ENCODE assay signal across 8 mouse cellular contexts in the genomic region with DNA sequence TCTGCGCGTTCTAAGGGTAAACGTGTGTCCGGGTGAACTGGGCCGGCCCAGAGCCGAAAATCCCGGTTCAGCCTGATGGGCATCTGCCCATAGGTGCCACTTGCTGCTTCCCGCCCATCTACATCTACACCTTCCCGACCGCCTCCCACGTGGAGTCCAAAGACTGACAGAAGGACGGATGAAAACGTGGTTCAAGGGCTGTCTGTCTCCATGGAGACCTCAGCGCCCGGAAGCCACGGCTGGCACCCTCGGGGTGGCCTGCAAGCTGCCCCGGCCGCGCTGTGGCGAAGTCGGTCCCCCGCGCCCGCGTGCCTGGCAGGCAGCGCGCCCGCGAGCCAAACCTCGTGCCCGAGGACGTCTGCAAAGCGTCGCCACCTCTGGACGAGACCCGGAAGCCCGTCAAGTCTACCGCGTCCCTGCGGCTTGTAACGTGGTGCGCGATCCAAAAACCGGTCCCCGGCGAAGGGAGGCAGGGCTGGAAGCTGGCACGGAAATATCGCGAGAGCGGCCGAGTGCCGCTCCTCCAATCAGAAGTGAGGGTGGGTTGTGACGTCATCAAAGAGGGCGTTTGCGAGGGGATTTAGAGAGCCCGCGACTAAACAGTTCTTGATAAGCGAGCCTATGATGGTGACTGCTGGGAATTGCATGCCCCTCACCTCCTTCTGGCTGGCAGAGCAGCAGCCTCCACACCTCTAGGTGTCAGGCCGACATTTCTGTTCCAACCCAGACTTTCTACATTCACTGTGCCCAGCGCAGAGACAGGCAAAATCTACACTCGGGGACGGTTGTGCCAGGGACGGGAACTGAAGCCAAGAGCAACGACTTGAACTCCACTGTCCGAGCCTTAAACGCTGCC. TPM values are rescaled to one million over a fixed set of nuclear protein-coding genes. Genes with fewer than 3 reads are reported as not detected.
DNase-seq lines count a peak whose midpoint lies in the region; ATAC-seq and TF ChIP-seq lines count a peak whose summit lies in the region.

A gene (minus strand): TSS at position 453 of the 856 bp plus-strand sequence.

- peak within 1 kb of the TSS; percentile 93 for H3K9ac ChIP-seq in heart, embryonic 12.5 days
- peak within 1 kb of the TSS; percentile 63 for H3K9ac ChIP-seq in kidney, postnatal 0 days (ENCODE audit: low read depth, low read length)
- peak within 1 kb of the TSS; percentile 84 for H3K9ac ChIP-seq in liver, embryonic 11.5 days (ENCODE audit: low read depth, low read length)
- peak within 1 kb of the TSS; percentile 66 for H3K9ac ChIP-seq in stomach, embryonic 14.5 days (replicated peaks; ENCODE audit: low read depth, low read length)

- WGBS in heart, embryonic 12.5 days, result under 1% methylated on average over 67 of the region's 67 CpGs
- under 1% methylated on average over 67 of the region's 67 CpGs for WGBS in kidney, postnatal 0 days
- under 1% methylated on average over 67 of the region's 67 CpGs for WGBS in liver, embryonic 11.5 days
- WGBS in stomach, embryonic 14.5 days, result under 1% methylated on average over 67 of the region's 67 CpGs

- peak within 1 kb of the TSS; percentile 74 for H3K27ac ChIP-seq in heart, embryonic 12.5 days (ENCODE audit: poor library complexity, severe bottlenecking)
- peak within 1 kb of the TSS; percentile 61 for H3K27ac ChIP-seq in kidney, postnatal 0 days
- H3K27ac ChIP-seq in liver, embryonic 11.5 days (ENCODE audit: low read depth, low read length), result peak within 1 kb of the TSS; percentile 65
- peak within 1 kb of the TSS; percentile 70; the same call in 1 of the 2 replicates for H3K27ac ChIP-seq in stomach, embryonic 14.5 days (ENCODE audit: low read length)

- peak; percentile 98 for DNase-seq in CD4-positive helper T cell, adult 2 months (ENCODE audit: low read depth, low spot score)
- peak; percentile 95 for DNase-seq in brain, embryonic 18.5 days (ENCODE audit: low read depth, low spot score)
- DNase-seq in kidney, postnatal 0 days (ENCODE audit: low spot score), result peak; percentile 98
- peak; percentile 97 for DNase-seq in liver, embryonic 11.5 days (ENCODE audit: low spot score)
- peak; percentile 100 for DNase-seq in naive thymus-derived CD4-positive, alpha-beta T cell, adult 2 months (ENCODE audit: low read depth)

- peak within 1 kb of the TSS; percentile 90 for H3K4me3 ChIP-seq in heart, embryonic 12.5 days
- peak within 1 kb of the TSS; percentile 54 for H3K4me3 ChIP-seq in kidney, postnatal 0 days (replicated peaks; ENCODE audit: low read depth, low read length)
- H3K4me3 ChIP-seq in liver, embryonic 11.5 days (ENCODE audit: low read depth, low read length), result peak within 1 kb of the TSS; percentile 89
- peak within 1 kb of the TSS; percentile 79 for H3K4me3 ChIP-seq in stomach, embryonic 14.5 days (ENCODE audit: low read depth, low read length)

- H3K9me3 ChIP-seq in heart, embryonic 12.5 days (replicated peaks), result no peaks in the 10 kb centered on the region
- H3K9me3 ChIP-seq in kidney, postnatal 0 days (replicated peaks; ENCODE audit: low read length), result no peaks in the 10 kb centered on the region
- H3K9me3 ChIP-seq in liver, embryonic 11.5 days (ENCODE audit: control insufficient read depth, low read length), result no peaks in the 10 kb centered on the region
- H3K9me3 ChIP-seq in stomach, embryonic 14.5 days (ENCODE audit: control insufficient read depth, low read depth, low read length), result no peaks in the 10 kb centered on the region

- TF ChIP-seq CTCF in kidney, postnatal 0 days (IDR thresholded peaks at IDR 0.05; ENCODE audit: low read depth), result peak; percentile 38; the same call in 1 of the 2 replicates

- no peaks in the 10 kb centered on the region for H3K27me3 ChIP-seq in heart, embryonic 12.5 days (replicated peaks)
- H3K27me3 ChIP-seq in kidney, postnatal 0 days (ENCODE audit: insufficient read depth, low read length), result no peaks in the 10 kb centered on the region
- H3K27me3 ChIP-seq in liver, embryonic 11.5 days (replicated peaks; ENCODE audit: control insufficient read depth, insufficient read depth, low read length), result no peaks in the 10 kb centered on the region
- H3K27me3 ChIP-seq in stomach, embryonic 14.5 days (ENCODE audit: control insufficient read depth, insufficient read depth, low read length), result no peaks in the 10 kb centered on the region

- peaks cover 8% of the 10 kb centered on the region for H3K36me3 ChIP-seq in heart, embryonic 12.5 days
- H3K36me3 ChIP-seq in kidney, postnatal 0 days (ENCODE audit: insufficient read depth, low read length), result no peaks in the 10 kb centered on the region
- peaks cover 2% of the 10 kb centered on the region; the same call in 1 of the 2 replicates for H3K36me3 ChIP-seq in liver, embryonic 11.5 days (ENCODE audit: control insufficient read depth, insufficient read depth, low read length)
- no peaks in the 10 kb centered on the region for H3K36me3 ChIP-seq in stomach, embryonic 14.5 days (ENCODE audit: control insufficient read depth, insufficient read depth, low read length)

- peak; percentile 97 for ATAC-seq in erythroid progenitor cell, adult 5-6 weeks (replicated peaks; ENCODE audit: low FRiP score, poor library complexity, severe bottlenecking)
- peak; percentile 98 for ATAC-seq in heart, embryonic 12.5 days (ENCODE audit: insufficient number of reproducible peaks, low FRiP score)
- peak; percentile 94 for ATAC-seq in kidney, postnatal 0 days (replicated peaks; ENCODE audit: low FRiP score, low read depth)
- peak; percentile 97 for ATAC-seq in liver, embryonic 11.5 days (replicated peaks; ENCODE audit: low FRiP score)
- ATAC-seq in stomach, embryonic 14.5 days (ENCODE audit: insufficient number of reproducible peaks, insufficient read depth, low FRiP score, low read depth), result peak; percentile 95

- H3K4me1 ChIP-seq in heart, embryonic 12.5 days (replicated peaks), result peaks cover 4% of the 10 kb centered on the region; the same call in 1 of the 2 replicates
- no peaks in the 10 kb centered on the region for H3K4me1 ChIP-seq in kidney, postnatal 0 days (replicated peaks; ENCODE audit: insufficient read depth, low read length)
- H3K4me1 ChIP-seq in liver, embryonic 11.5 days (replicated peaks; ENCODE audit: control insufficient read depth, insufficient read depth, low read length), result peaks cover 3% of the 10 kb centered on the region
- H3K4me1 ChIP-seq in stomach, embryonic 14.5 days (ENCODE audit: control insufficient read depth, insufficient read depth, low read length), result 0 out of 2 replicates have a peak, but pooled peaks cover 5% of the 10 kb centered on the region

- peak within 1 kb of the TSS; percentile 95 for H3K4me2 ChIP-seq in heart, embryonic 12.5 days
- H3K4me2 ChIP-seq in kidney, postnatal 0 days (ENCODE audit: low read length), result peak within 1 kb of the TSS; percentile 63
- H3K4me2 ChIP-seq in liver, embryonic 11.5 days, result peak within 1 kb of the TSS; percentile 90
- peak within 1 kb of the TSS; percentile 69 for H3K4me2 ChIP-seq in stomach, embryonic 14.5 days (replicated peaks; ENCODE audit: low read depth, low read length)

RNA-seq across cellular contexts. Expression of the gene that starts here (rescaled TPM):
- 10.9 and 13.0 TPM in 2 replicates for total RNA-seq in erythroid progenitor cell, adult 5-6 weeks (2015; ENCODE audit: low replicate concordance)
- 7.5 and 16.0 TPM in 2 replicates for total RNA-seq in erythroid progenitor cell, adult 5-6 weeks (2017; ENCODE audit: low replicate concordance)
- 6.4 and 7.8 TPM in 2 replicates for polyA plus RNA-seq in heart, embryonic 12.5 days (2016; fragmentation: Nextera tagmentation; extraction: Ambion mirVana)
- 3.4 and 4.1 TPM in 2 replicates for polyA plus RNA-seq in kidney, postnatal 0 days (2015; fragmentation: Nextera tagmentation; extraction: Ambion mirVana)
- 12.3 and 12.9 TPM in 2 replicates for polyA plus RNA-seq in liver, embryonic 11.5 days (2014; fragmentation: Nextera tagmentation; extraction: Ambion mirVana)
- 14.6 and 15.9 TPM in 2 replicates for polyA plus RNA-seq in stomach, embryonic 14.5 days (2014; fragmentation: Nextera tagmentation; extraction: Ambion mirVana)

Comparison
In these comparisons a context has a peak if more than half of its experiments do, and no peak if none do; other contexts are left out.
1. Peak in every context shown above with its lines: DNase-seq, ATAC-seq, H3K4me3 ChIP-seq and H3K27ac ChIP-seq.